Mouse (Mus musculus) cerebellum, postnatal 10 days (tissue): ENCODE data around the gene Ube2o.
A peak's percentile ranks its signal among the peaks of the same experiment; 100 is the strongest.
"Not testable (repeated sequence)": the region's sequence is repeated elsewhere in the genome, so short reads cannot be mapped to it uniquely, and the experiment has no call there.

ENCODE experiments used
- DNase-seq, 2 experiments: peaks; one replicate each; pipeline ENCODE4 v3.0.0; 2021; ENCODE audit warnings: mixed read lengths in 2 of 2

Ube2o gene

DNA sequence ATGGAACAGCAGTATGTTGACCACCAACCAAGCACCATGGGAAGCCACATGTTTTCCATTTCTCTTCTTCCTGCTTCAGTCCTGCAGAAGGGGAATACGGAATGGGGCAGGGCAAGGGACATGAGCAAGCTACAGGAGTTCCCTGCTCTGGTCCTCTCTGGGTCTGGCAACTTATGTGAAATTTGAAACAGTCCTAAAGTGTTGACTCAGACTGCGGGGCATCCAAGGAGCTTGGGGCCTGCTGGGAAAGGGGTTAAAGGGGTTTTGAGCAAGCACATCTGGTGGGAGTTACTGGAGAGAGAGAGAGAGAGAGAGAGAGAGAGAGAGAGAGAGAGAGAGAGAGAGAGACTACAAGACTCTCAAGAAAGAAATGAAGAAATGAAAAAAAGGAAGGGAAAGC is 72.6 kb downstream of the Ube2o start:
- no peak for DNase-seq

DNA sequence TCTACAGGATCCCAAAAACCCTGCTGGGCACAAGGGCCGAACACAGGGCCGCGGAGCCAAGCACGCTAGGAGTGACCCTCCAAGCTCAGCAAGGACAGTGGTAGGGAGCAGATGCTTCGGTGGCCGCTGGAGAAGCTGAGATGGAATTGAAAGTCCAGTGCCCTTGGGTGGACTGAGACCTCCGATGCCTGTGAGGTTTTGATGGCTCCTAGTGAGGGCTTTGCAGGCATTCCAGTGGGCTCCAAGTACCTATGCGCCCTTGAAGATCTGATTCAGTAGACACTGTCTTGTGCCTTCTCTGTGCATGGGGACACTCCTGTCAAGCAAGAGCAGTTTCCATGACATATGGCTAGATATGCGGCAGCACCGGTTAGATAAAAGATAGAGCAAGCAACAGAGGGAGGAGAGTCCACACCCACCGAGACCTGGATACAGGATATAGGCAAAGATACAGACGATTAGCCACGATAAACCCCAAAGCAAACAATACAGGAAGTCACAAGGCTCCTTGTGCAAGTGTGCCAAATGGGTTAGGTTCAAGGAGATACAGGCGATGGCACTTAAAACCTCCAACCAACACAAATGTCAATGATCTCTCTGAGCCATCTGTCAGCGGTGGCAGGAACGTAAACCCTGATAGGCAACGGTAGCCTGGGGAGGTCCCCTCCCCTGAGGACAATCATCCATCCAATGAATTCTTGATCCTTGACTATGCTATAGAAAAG is 74.9 kb downstream of the Ube2o start:
- DNase-seq = peak in 1 of 2 experiments; percentile 59

DNA sequence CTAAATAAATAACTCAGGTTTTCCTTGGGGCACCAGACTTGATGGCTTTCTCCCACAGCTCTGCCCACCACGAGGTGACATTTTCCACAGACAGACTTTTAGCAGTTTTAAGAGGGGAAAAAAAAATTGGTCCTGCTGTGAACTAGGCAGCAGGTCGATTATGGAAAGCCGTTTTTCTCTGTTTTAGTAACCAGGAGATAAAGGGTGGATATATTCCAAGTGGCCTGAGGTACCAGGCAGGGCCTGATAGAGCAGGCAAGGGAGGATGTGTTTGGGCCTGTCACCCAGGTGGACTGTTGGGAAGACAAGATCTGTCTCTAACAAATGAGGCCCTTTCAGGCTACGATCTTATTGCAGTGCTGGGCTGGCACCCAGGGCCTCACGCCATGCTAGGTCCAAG is 75.7 kb downstream of the Ube2o start:
- DNase-seq = no peak

DNA sequence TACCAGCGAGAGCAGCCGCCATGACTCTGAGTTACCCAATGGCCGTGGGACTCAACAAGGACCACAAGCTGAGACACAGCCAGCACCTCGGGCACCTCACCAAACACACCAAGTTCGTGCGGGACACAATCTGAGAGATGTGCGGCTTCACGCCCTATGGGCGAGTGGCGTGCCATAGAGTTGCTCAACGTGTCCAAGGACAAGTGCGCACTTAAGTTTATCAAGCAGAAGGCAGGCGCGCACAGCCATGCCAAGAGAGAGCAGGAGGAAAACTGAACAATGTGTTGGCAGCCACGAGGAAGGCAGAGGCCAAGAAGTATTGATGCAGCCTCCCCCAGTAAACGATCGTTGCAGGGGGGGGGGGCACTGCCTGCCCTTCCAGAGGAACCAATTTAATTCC is 76.7 kb downstream of the Ube2o start:
- DNase-seq = peak; percentile 52 to 53

DNA sequence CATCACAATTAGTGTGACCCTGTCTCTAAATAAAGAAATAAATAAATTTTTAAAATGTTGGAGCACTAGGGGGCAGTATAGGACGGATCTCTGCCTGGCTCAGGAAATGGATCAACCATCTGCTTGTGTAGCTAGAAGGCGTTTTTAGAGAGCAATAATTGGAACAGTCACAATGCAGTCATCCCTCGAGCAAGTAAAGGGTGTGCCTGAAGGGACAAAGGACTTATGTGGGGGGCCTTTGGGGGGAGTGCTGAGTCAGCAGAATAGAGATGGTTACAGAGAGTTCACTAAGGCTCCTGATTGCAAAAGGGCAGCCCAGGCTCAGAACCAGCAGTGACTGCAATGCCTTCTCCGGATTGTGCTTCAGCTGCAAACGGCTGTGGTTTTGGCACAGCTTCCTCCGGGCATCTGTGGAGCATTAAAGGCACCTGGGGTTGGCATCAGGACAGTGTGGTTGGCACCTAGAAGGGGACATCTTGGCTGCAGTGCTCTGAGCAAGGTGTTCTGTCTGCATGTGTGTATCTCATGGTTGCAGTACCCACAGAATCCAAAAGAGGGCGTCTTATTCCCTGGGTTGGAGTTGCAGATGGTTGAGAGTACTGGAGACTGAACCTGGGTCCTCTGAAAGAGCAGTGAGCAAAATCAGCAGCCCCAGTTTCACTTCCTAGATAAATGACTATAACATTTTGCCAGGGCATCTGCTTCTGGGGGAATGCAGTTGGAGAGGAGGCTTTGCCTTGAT is 80.1 kb downstream of the Ube2o start:
- DNase-seq = peak; percentile 67 to 85

DNA sequence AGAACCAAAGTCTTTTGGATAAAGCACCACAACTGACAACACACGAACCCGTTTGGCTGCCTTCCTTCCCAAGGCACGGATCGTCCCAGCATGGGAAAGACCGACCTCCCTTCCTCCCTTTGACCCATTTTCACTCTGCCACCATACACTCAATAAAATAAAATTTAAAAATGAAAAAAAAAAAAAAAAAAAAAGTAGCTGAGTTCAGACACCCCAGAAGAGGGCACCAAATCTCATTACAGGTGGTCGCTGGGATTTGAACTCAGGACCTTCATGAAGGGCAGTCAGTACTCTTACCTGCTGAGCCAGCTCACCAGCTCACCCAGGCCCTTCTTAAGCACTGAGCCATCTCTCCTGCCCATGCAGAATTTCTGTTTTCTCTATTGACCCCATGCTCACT is 82.2 kb downstream of the Ube2o start:
- no peak for DNase-seq

DNA sequence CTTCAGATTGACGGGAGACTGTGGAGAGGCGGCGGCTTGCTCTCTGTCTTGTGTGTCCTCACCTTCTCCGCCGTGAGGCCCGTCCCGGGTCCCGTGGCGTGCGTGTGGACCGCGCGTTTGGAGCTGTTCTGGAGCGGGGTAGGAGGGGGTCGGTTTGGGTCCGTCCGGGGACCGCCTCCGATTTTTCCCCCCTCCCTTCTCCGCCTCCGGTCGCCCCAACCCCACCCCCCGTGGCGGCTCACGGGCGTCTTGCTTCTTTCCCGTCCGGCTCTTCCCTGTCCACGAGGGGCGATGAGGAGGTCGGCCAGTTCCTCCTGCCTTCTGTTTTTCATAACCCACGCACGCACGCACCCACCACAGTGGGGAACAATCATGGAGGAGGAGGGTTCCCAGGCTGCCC is 82.7 kb downstream of the Ube2o start:
- DNase-seq = peak in 1 of 2 experiments; percentile 39

DNA sequence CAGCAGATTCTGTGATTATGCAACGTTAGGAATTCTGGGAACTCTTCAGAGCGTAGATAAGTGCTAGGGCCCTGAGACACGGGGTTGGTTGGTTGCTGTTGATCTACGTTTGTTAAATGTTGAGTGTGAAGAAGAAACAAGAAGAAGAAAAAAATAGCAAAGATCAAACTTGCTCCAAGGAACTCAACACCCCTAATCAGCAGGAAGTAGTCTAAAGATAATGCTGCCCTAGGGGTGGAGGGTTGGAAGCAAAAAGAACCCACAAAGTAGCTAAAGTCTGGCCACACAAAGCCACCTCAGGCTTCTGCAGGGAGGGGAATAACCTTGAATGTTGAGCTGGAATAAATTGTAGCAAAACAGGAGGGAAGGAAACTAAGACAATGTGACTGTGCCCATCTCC is 83.9 kb downstream of the Ube2o start:
- no peak for DNase-seq

DNA sequence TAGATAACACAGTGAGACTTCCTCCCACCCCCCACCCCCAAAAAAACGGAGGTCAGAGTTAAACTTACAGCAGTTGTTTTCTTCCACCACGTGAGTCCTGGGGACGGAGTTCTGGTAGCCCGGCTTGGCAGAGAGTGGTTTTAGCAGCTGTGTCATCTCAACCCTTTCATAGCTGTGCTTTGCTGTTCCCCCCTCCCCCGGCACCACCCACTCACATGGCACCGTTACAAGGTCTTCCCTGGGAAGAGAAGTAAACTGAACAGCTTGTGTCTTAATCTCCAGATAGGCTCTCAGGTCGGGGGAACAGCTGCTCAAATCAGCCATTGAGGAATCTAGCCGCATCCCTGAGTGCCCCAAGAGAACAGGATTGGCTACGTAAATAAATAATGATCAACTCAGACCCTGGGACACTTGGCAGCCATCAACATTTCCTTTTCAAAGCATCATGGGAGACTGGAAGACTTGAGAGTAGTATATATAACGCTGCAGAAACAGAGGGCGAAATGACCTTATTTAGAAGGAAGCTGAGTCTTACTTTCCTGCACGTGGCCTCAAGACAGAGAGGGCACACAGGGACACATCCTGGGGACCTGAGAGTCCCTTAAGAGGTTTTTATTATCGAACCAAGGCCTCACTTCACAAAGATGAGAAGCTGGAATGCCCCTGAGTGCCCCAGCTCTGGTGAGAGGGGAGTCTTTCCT is 86.6 kb downstream of the Ube2o start:
- DNase-seq = peak; percentile 70 to 79

DNA sequence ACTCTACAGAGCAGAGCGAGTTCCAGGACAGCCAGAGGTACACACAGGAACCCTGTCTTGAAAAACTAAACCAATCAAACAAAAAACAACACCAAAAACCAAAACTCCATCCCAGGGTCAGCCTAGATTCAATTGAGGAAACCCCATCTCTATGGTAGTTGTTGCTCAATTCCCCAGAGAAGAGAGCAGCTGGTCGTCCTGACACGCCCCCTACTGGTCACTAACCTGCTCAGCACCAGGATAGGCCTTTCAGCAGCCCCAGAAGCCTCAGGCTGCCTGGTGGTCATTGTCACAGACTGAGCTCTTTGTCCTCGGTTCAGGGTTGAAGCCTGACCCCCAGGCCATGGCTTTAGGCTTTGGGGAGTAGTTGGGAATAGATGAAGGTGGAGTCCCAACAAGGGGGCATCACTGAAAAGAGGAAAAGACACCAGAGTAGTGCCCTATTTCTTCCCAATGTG is 87.4 kb downstream of the Ube2o start, which contains the start of gene Prpsap1:
Gene Prpsap1, minus strand, starts transcription at position 408 of the 458 bp plus-strand sequence.
- peak; percentile 56 to 61 for DNase-seq

DNA sequence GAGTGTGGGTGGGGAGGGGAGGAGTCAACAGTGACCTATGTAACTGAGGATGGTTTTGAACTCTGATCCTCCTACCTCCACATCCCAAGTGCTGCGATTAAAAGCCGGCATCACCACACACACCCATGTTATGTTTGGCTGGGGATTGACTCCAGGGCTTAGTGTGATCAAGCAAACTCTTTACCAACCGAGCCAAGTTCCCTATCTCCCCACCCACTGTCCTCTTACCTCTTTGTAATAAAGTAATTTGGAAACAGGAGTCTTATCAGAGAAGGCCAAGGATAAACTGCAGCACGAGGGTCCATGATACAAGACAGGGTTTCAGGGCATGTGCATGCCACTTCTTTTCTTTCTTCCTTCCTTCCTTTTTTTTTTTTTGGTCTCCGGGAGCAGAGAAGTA is 88.1 kb downstream of the Ube2o start:
- no peak for DNase-seq

DNA sequence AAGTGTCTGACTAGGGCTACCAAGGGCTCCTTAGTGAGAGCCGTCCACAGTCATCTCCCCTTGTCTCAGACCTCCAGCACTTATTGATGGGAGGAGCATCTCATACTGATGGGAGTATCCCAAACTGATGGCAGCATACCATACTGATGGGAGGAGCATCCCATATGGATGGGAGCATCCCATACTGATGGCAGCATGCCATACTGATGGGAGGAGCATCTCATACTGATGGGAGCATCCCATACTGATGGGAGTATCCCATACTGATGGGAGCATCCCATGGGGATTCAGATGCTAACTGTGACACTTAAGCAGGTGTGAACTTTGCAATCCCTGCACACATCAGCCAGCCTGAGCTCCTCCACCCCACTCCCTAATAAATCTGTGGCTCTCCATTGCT is 88.7 kb downstream of the Ube2o start:
- DNase-seq = not testable (repeated sequence)

DNA sequence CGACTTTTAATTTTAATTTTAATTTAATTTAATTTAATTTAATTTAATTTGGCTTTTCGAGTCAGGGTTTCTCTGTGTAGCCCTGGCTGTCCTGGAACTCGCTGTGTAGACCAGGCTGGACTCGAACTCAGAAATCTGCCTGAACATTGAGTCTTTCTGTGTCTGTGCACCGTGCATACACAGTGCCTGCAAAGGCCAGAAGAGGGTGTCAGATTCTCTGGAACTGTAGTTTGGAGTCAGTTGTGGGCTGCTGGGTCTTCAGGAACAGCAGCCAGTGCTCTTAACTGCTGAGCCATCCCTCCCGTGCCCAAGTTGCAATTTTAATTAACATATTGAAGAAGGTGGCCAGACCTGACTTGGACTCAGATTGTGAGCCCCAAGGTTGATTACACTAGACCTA is 89.9 kb downstream of the Ube2o start:
- DNase-seq = no peak

DNA sequence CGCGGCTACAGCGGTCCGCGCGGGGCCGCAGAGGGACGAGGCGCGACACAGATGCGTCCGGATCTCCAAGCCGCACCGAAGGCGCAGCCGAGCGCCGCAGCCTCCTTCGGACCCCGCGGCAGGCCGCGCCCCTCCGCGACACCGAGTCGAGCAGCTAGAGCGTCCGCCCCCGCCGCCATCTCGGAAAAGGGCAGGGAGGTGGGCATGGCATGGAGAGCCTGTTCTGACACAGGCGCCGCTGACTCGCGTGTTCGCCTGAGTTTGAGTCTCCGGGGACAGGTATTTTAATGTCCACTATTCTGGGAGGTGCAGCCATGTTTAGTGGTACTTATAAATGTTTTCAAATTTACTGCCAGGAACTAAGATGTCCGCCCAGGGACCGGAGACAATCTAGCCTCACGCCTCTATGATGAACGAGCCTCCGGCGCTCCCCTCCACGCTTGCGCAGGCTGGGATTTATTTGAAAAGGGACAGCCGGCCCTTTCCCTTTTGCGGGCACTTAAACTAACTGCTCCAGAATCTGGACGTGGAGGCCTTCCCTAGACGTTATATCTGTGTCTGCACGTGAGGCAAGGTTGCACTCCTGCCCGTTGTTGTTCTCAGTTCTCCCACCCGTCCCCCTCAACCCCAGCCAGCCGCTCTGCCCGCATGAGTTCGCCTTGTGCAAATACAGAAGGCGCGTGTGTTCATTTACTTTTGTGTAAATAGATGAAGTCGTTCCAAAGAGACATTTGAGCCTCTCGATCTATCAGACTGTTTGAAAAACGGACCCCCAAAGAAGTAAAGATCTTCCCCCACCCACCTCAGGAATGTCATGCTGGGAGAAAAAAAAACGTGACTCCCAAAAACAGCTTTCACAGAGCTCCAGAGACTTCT is 90.8 kb downstream of the Ube2o start:
- DNase-seq = peak; percentile 93 to 94

DNA sequence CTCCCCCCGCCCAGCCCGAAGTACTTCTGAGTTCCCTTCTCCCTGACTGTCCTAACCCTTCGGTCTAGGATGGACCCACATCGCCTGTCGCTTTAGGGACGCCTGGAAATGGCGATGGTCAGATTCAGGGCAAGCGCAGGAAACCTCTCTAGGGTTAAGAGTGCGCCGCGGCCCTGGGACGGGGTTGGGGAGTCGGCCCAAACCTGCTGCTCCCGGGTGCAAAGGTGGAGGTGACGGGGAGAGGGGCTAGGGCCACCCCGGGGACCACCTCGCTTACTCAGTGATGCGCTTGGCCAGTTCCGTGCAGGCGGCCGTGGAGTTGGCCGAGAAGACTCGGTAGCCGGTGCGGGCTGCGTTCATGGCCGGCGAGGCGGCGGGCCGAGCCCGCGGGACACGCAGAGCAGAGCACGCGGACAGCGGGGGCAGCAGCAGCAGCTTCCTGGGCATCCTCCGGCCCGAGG is 91.4 kb downstream of the Ube2o start:
- DNase-seq = no peak

DNA sequence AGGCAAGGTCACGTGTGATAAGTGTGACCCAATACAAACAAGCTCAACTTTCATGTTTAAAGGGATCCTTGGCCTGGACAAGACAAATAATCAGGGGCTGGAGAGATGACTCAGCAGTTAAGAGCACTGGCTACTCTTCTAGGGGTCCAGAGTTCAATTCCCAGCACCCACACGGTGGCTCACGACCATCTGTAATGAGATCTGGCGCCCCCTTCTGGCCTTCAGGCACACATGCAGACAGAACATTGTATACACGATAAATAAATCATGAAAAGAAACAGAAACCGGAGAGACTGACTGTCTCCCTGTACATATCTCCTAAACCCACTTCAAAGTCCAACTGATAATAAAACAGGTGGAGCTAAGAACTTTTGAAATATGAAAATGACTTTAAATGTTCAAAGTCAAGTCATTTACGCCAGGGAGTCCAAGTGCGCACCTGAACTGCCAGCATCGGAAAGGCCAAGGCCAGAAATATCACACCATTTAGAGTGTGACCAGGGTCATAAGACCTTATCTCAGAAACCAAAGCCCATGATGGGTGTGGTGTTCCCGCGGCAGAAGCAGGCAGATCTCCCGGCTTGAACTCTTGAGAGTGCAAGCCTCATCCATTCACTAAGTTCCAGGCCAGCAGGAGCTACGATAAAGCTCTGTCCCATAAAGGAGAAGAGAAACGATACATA is 92.4 kb downstream of the Ube2o start:
- DNase-seq = peak in 1 of 2 experiments; percentile 45

DNA sequence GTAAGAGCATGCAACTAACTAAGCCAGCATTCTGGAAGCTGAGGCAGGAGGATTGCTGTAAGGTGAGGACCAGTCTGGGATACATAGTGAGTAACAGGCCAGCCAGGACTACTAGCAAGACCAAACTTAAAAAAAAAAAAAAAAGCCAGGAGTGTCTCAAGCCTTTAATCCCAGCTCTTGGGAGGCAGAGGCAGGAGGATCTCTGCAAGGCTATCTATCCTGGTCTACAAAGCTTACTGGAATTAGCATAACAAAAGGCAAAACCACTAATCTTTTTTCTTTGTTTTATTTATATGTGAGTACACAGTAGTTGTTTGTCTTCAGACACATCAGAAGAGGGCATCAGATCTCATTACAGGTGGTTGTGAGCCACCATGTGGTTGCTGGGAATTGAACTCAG is 93.0 kb downstream of the Ube2o start:
- DNase-seq = no peak
